Mouse (Mus musculus): ENCODE results near the gene Sgce.

DNA sequence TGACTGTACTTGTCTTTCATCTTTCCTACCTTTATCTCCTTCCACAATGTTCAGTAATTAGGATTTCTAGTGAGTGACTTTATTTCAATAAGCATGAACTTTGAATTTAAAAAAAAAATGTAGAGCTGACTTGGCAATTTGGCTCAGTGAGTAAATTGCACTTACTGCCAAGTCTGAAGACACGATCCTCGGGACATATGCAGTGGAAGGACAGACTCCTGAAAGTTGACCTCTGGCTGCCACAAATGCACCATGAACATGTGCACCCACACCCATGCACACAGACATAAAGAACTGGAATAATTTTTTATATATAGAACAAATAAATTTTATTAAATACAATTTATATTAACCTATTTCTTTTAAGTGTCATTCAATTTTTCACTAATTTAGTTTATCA, 29.7 kb downstream of the Sgce start:
- TF ChIP-seq POLR2A (IDR thresholded peaks at IDR 0.05; ENCODE audit: extremely low read depth, insufficient read depth, low read length): no peak
- no peak for TF ChIP-seq CTCF (IDR thresholded peaks at IDR 0.05; ENCODE audit: low read depth, low read length)

All from liver, adult 2 months (tissue).